Mouse (Mus musculus) neutrophil, adult 5-6 weeks (primary cell): ENCODE data around the gene Ajap1. TPM values are rescaled to one million over a fixed set of nuclear protein-coding genes. Genes with fewer than 3 reads are reported as not detected.

ENCODE experiments used
- ATAC-seq: fragments of 151-379, 151-347 bp; 2 replicates; pipeline ENCODE4 v1.8.0; 2017; ENCODE audit warnings: mild to moderate bottlenecking, moderate TSS enrichment; ENCODE audit not compliant: insufficient number of reproducible peaks, poor library complexity, low FRiP score, severe bottlenecking; ENCODE audit errors: extremely low read depth
- total RNA-seq: library from RNA; stranded (forward); fragments of 200-1000 nt; gene quantifications from 2 replicates; pipeline ENCODE4 v1.2.3, GENCODE M21; 2017

The Ajap1 gene
- total RNA-seq, 1 experiment from 2014 or later: not detected

GRCm38 (mm10) chr4:153459503-153459902 is 23.1 kb downstream of the Ajap1 start:
- ATAC-seq: no peak

DNA sequence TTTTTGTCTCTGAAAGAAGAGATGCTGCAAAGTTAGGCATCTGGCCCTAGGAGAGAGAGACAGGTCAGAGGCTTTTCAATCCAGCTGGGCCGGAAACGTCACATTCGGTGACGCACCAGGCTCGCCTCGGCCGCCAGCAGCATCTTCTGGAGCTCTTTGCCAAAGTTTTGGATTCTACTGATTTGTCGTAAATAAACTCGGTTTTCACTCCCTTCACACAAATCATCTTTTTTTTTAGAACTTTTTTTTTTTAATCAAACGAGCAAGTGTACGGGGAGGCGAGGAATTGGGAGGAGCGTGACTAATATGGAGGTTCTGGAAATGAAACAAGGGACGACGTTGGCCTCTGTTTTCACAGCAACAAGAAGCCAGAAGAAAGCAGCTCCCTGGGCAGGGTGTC is 23.8 kb downstream of the Ajap1 start:
- ATAC-seq: no peak

DNA sequence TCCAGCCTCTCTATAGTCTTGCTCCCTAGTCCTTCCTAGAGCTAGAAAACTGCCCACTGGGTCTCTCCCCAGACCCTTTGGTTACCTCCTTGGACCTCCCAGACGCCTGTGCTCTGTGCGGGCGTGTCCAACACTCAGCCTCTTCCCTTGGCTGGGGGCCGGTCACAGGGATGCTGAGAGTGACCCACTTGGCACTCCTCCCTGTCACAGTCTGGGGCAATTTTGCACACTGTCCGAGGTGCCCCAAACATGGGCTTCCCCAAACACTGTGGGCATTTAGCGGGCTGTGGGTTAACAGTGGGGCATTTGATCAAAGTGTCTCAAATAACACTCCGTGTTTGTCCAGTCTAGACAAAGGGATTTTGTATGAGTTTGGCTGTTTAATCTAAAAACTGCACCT is 29.1 kb downstream of the Ajap1 start:
- no peak for ATAC-seq

GRCm38 (mm10) chr4:153451516-153451915 is 31.1 kb downstream of the Ajap1 start:
- no peak for ATAC-seq

- ATAC-seq: no peak
Measured at GRCm38 (mm10) chr4:153442522-153442921, 40.1 kb downstream of the Ajap1 start.

DNA sequence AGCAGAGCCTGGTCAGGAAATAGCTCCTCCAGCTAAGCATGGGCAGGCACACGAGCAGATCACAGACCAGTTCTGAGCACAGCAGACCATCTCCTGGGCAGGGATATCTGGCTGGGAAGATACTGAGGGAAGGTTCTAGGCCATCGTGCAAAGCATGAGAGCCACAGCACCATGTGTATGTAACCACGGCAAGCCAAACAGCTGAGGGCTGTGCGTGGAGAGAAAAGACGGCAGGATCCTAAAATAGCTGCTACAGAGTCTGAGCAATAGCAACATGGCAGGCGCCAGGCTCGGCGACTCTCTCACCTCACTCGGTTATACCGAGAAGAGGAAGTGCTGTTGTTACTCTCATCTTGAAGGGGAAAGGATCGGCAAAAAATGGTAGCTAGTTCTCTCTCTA is 42.7 kb downstream of the Ajap1 start:
- no peak for ATAC-seq

GRCm38 (mm10) chr4:153439031-153439430 is 43.6 kb downstream of the Ajap1 start:
- no peak for ATAC-seq

DNA sequence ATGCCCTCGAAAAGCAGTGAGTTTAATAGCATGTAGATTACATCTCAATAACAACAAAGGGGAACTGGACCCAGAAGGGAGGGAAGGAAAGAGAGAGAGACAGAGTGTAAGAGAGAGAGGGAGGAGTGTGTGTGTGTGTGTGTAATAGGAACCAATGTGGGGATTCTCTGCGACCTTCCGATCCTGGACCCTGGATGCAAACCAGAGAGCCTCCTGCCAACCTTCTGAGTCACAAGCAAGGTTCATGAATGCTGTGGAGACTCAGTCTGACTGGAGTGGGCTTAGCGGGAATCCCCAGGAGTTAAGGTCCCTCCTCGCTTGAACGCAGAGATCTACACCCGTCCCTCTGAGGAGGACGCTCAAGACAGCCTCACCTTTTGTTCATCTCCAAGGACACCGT is 45.4 kb downstream of the Ajap1 start:
- ATAC-seq: no peak

DNA sequence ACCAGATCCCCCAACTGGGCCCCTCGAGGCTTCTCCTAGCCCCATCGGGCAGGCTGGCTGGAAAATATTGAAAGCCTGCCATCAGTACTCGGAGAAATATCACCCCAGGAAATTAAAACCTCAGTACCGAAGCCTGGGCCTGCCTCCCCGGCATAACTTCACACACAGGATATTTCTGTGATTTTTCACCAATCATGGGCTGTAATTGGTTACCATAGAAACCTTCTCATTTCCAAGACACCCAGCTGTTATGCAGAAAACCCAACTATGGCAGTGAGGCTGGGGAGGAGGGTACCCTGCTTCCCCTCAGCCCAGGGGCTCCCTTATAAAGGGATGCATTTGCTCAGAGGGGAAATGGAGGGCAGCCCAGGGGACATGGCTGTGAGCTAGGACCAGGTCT is 46.7 kb downstream of the Ajap1 start:
- ATAC-seq: no peak

DNA sequence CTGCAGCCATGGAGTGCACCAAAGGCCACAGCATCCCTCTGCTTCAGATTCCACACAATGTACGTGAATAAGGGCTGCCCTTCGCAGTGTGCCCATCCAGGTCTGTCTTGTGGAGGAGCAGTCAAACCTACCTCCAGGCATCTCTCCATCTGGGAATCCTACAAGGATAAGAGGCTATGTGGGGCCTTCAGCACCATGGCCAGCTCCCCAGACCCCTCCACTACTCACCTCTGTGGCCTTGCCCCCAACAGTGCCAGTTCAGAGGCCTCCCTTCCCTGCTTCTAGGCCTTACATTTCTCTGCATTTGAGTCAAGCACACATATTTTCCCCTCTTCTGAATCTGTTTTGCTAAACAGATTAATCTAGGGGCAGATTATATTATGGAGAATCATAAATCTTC is 52.6 kb downstream of the Ajap1 start:
- no peak for ATAC-seq

DNA sequence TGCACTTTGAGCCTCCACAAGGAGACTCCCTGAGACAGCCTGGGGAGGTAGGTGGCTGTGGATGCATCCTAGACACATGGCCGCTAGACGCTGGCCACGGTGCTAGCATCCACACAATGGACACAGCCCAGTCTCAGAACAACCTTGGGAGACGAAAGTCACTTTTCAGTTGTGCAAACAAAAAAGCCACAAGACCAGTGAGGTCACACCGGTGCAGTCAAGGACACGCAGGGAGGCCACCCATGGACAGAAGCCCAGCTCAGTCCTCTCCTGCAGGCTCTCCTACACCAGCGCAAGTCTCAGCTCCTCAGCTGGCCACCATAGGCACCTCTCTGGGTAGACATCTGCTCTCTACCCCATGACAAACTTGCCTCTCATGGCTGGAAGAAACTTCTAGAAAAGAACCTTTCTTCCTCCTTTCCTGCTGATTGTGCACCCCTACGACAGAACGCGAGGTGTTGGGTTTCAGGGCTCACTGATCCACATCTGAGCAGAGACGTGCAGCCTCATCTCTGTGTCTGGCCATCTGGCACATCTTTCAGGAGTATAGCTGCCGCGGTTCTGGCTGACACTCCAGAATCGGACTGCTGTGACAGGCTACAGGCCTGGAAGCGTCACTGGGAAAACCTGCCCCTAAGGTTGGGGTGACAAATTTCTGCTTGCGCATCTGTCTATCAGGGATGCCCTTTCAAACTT is 56.5 kb downstream of the Ajap1 start:
- ATAC-seq: no peak

DNA sequence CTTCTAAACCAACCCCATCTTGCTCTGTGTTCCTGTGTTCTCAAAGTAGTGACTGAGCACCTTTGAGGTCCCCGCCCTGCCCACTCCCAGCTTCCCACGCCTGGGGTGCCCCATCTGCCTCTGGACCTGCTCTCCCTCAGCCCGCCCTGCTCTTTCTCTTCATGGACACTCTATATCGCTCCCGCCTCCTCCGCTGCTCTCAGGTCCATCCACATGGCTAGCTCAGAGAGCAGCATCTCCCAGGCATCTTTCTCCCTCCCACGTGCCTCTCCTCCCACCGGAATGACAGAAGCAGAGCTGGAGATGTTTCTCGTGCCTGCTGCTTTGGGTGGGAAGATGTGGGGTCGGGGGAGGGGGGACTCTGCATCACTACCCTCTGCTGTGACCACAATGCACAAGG is 58.3 kb downstream of the Ajap1 start:
- ATAC-seq: no peak

- ATAC-seq: no peak
Measured at GRCm38 (mm10) chr4:153417926-153418325, 64.7 kb downstream of the Ajap1 start.

DNA sequence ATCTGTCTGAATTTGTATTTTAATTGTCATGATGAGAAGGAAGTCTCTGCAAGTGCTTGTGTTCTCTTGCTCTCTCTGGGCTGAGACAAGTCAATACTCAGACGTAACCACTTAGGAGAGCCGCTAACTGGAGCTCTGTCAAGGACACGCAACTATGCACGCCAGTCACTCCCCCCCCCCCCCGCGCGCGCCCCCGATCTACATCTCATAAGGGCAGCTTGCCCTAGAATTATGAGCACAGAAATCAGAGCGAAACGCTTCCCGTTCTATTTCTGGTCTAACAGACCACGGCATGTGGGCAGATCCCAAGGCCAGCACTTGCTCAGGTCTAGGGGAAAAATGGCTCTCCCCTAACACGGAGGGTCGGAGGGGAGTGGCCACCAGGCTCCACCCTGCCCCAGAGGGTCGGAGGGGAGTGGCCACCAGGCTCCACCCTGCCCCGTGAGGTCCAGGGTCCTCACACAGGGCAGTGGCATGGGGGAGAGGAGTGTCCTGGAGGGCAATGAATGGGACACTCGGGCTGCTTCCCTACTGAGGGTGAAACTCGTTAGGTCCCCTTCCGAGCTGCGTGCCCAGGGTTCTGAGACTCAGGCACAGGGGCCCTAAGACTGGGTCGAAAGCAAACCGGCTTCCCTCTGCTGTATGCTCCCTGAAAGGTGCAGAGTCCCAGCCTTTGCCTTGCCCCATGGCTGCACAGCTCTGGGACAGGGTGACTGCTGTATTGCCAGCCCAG is 65.3 kb downstream of the Ajap1 start:
- no peak for ATAC-seq

DNA sequence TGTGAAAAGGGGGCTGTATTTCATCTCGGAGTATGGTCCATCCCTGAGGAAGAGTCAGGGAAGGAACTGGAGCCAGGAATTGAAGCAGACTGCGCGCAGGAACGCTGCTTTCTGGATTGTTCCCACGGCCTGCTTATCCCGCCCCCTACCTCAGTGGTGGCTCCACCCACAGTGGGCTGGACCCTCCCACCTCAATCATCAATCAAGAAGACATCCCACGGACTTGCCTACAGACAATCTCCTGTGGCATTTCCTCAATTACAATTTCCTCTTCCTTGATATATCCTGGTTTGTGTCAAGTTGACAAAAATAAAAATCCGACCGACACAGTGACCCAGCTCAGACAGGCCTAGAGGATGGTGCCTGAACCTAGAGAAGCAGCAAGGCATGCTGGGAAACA is 66.5 kb downstream of the Ajap1 start:
- no peak for ATAC-seq

- no peak for ATAC-seq
Measured at GRCm38 (mm10) chr4:153398421-153398820, 84.2 kb downstream of the Ajap1 start.

DNA sequence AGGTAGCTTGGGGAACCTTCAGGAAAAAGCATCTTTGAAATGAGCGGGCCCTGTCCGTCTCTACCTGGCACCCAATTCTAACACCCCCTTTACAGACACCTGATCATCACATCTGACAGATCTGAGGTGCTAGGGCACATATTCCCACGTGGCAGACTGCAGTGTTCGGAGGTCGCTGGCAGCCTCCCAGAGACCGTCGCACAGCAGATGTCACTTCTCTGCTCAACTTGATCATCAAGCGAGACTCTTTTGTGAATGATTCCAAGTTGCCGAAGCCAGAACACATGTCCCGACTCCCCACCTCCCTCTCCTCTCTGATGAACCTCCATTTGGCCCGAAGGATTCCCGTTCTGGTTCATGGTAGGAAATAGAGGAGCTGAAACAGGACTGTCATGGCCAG is 95.1 kb downstream of the Ajap1 start:
- ATAC-seq: no peak

- ATAC-seq: no peak
Measured at GRCm38 (mm10) chr4:153381433-153381832, 101.2 kb downstream of the Ajap1 start.

- no peak for ATAC-seq
Measured at GRCm38 (mm10) chr4:153380885-153381284, 101.7 kb downstream of the Ajap1 start.

DNA sequence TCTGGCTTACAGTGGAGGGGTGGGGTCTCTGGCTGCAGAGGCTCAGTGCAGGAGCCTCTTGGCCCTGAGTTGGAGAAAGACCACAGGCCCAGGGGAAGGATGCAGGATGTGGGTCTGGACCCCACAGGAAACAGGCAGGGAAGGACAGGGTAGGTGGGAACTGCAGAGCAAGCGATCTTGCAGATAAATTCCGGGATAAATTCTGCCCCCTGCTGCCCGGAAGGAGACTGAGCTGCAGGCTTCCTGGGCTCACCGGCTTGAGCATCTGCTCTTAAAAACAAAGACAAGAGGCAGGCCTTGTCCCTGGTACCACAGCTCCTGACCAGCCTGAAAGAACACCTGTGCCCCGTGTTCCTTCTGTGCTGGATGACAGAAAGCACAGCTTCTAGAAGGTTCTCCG is 104.6 kb downstream of the Ajap1 start:
- no peak for ATAC-seq

GRCm38 (mm10) chr4:153374233-153374632 is 108.4 kb downstream of the Ajap1 start:
- ATAC-seq: no peak
